Mouse (Mus musculus) neural tube, embryonic 11.5 days (tissue): ENCODE results near the gene Plvap. TPM values are rescaled to one million over a fixed set of nuclear protein-coding genes. Genes with fewer than 3 reads are reported as not detected.
"Not testable (repeated sequence)": the region's sequence is repeated elsewhere in the genome, so short reads cannot be mapped to it uniquely, and the experiment has no call there.

ENCODE experiments used
- ATAC-seq: fragments of 200-750 bp; cut with Nextera tagmentation; 2 replicates; pipeline ENCODE4 v1.8.0; 2017; ENCODE audit warnings: moderate number of reproducible peaks, mild to moderate bottlenecking, moderate TSS enrichment, moderate library complexity; ENCODE audit not compliant: insufficient read depth, low FRiP score, low TSS enrichment
- DNase-seq: peaks from one replicate; pipeline ENCODE4 v3.0.0-alpha.2; 2015; ENCODE audit warnings: low spot score
- H3K27ac ChIP-seq: fragments of 300-500 bp; sonication (generic); 2 replicates; pipeline ENCODE4 v1.5.1; 2014; ENCODE audit warnings: low read depth, mild to moderate bottlenecking, low read length
- H3K27me3 ChIP-seq: fragments of 300-500 bp; sonication (generic); 2 replicates; pipeline ENCODE4 v1.6.1; 2014; ENCODE audit warnings: mild to moderate bottlenecking, low read length, mixed read lengths; ENCODE audit not compliant: control insufficient read depth, insufficient read depth
- H3K36me3 ChIP-seq: fragments of 300-500 bp; sonication (generic); 2 replicates; pipeline ENCODE4 v1.6.1; 2014; ENCODE audit warnings: mild to moderate bottlenecking, low read length, moderate library complexity, mixed read lengths; ENCODE audit not compliant: control insufficient read depth, insufficient read depth
- H3K4me1 ChIP-seq: fragments of 300-500 bp; sonication (generic); 2 replicates; pipeline ENCODE4 v1.6.1; 2014; ENCODE audit warnings: low read length, mixed read lengths; ENCODE audit not compliant: control insufficient read depth, insufficient read depth
- H3K4me2 ChIP-seq: fragments of 300-500 bp; sonication (generic); 2 replicates; pipeline ENCODE4 v1.6.1; 2014; ENCODE audit warnings: low read depth, mild to moderate bottlenecking, moderate library complexity
- H3K4me3 ChIP-seq: fragments of 300-500 bp; sonication (generic); 2 replicates; pipeline ENCODE4 v1.5.1; 2014; ENCODE audit warnings: low read depth, low read length
- H3K9ac ChIP-seq: fragments of 300-500 bp; sonication (generic); 2 replicates; pipeline ENCODE4 v1.6.1; 2014; ENCODE audit warnings: mild to moderate bottlenecking, low read length
- H3K9me3 ChIP-seq: fragments of 300-500 bp; sonication (generic); 2 replicates; pipeline ENCODE4 v1.6.1; 2016; ENCODE audit warnings: low read length; ENCODE audit not compliant: control insufficient read depth
- WGBS: fragments of 180-500 bp; shearing (Covaris S2); extraction: QIAGEN DNeasy Blood & Tissue Kit; methylation state at CpG from one replicate; pipeline ENCODE4 v1.1.7; 2014; 5-methylcytosine and 5-hydroxymethylcytosine counted together
- polyA plus RNA-seq: library from polyadenylated mRNA; unstranded; fragments of >200 nt; fragmentation: Nextera tagmentation; extraction: Ambion mirVana; gene quantifications from 2 replicates; pipeline ENCODE4 v1.2.1, GENCODE M21; 2014

Gene Plvap
- polyA plus RNA-seq, 1 experiment from 2014 or later, result 49.5 TPM

- not testable (repeated sequence) for ATAC-seq, H3K4me3 ChIP-seq, H3K36me3 ChIP-seq, H3K9ac ChIP-seq, H3K4me2 ChIP-seq, H3K4me1 ChIP-seq, H3K27ac ChIP-seq, H3K9me3 ChIP-seq, DNase-seq
- WGBS, result 69% methylated on average over 5 of the region's 12 CpGs
- peaks cover 13% of the 10 kb centered on the region for H3K27me3 ChIP-seq
These were observed 19.3 kb upstream of the Plvap start for GRCm38 (mm10) chr8:71530735-71531467.

GRCm38 (mm10) chr8:71528362-71529073, 17.0 kb upstream of the Plvap start:
- Histone ChIP-seq H3K27ac (no peak overlapping the region), H3K4me2 (no peak overlapping the region), H3K9me3 (no peaks in the 10 kb centered on the region), H3K4me1 (no peaks in the 10 kb centered on the region), H3K36me3 (no peaks in the 10 kb centered on the region), H3K27me3 (peaks cover 26% of the 10 kb centered on the region), H3K9ac (no peak overlapping the region), H3K4me3 (no peak overlapping the region)
- DNase-seq (no peak), ATAC-seq (no peak)
- 83% methylated on average over 11 of the region's 11 CpGs for WGBS

GRCm38 (mm10) chr8:71527162-71527870, 15.8 kb upstream of the Plvap start:
- Histone ChIP-seq H3K27me3 (peaks cover 26% of the 10 kb centered on the region), H3K27ac (no peak overlapping the region)
- no peak for DNase-seq

GRCm38 (mm10) chr8:71526272-71526671, 14.7 kb upstream of the Plvap start:
- Histone ChIP-seq H3K9ac (no peak overlapping the region), H3K27me3 (peaks cover 26% of the 10 kb centered on the region), H3K4me1 (no peaks in the 10 kb centered on the region), H3K27ac (no peak overlapping the region), H3K36me3 (no peaks in the 10 kb centered on the region), H3K4me3 (no peak overlapping the region), H3K4me2 (no peak overlapping the region), H3K9me3 (no peaks in the 10 kb centered on the region)
- DNase-seq (no peak), ATAC-seq (no peak)
- WGBS, result 10% methylated on average over 6 of the region's 6 CpGs

More at GRCm38 (mm10) chr8:71527162-71527870, 15.8 kb upstream of the Plvap start:
- H3K36me3 ChIP-seq, result no peaks in the 10 kb centered on the region
- no peak overlapping the region for H3K4me3 ChIP-seq
- no peak overlapping the region for H3K9ac ChIP-seq
- no peak for ATAC-seq
- H3K9me3 ChIP-seq, result no peaks in the 10 kb centered on the region
- no peak overlapping the region for H3K4me2 ChIP-seq
- 47% methylated on average over 3 of the region's 3 CpGs for WGBS
- H3K4me1 ChIP-seq, result no peaks in the 10 kb centered on the region

GRCm38 (mm10) chr8:71525226-71526050, 13.9 kb upstream of the Plvap start, which contains the start of gene Ccdc194:
Gene Ccdc194, minus strand, starts transcription at chr8:71525711.
- 6% methylated on average over 46 of the region's 46 CpGs for WGBS
- H3K4me2 ChIP-seq, result peak within 1 kb of the TSS; percentile 19; the same call in 1 of the 2 replicates
- DNase-seq, result no peak
- no peak within 1 kb of the TSS for H3K9ac ChIP-seq
- no peak within 1 kb of the TSS for H3K27ac ChIP-seq
- H3K4me1 ChIP-seq, result no peaks in the 10 kb centered on the region
- ATAC-seq, result no peak
- no peaks in the 10 kb centered on the region for H3K9me3 ChIP-seq
- peaks cover 26% of the 10 kb centered on the region for H3K27me3 ChIP-seq
- H3K4me3 ChIP-seq, result no peak within 1 kb of the TSS
- H3K36me3 ChIP-seq, result no peaks in the 10 kb centered on the region

- Histone ChIP-seq H3K27me3 (peaks cover 20% of the 10 kb centered on the region), H3K9ac (no peak overlapping the region), H3K4me2 (no peak overlapping the region), H3K4me3 (no peak overlapping the region), H3K27ac (no peak overlapping the region), H3K9me3 (no peaks in the 10 kb centered on the region), H3K4me1 (no peaks in the 10 kb centered on the region), H3K36me3 (no peaks in the 10 kb centered on the region)
- DNase-seq (peak; percentile 96), ATAC-seq (peak; percentile 86)
- 7% methylated on average over 17 of the region's 17 CpGs for WGBS
These were observed 10.1 kb upstream of the Plvap start for GRCm38 (mm10) chr8:71521634-71522033.

GRCm38 (mm10) chr8:71519037-71519825, 7.7 kb upstream of the Plvap start:
- H3K4me3 ChIP-seq, H3K36me3 ChIP-seq, H3K4me2 ChIP-seq, ATAC-seq, H3K9me3 ChIP-seq, H3K27ac ChIP-seq, H3K9ac ChIP-seq, H3K4me1 ChIP-seq, H3K27me3 ChIP-seq: not testable (repeated sequence)
- peak; percentile 74 for DNase-seq
- WGBS, result 48% methylated on average over 8 of the region's 10 CpGs
